ENCODE assay signal across 7 mouse cellular contexts in genomic region chr12:85472656-85473410, GRCm38 (mm10). TPM values are rescaled to one million over a fixed set of nuclear protein-coding genes. Genes with fewer than 3 reads are reported as not detected.
DNase-seq lines count a peak whose midpoint lies in the region; ATAC-seq and TF ChIP-seq lines count a peak whose summit lies in the region.

No protein-coding gene starts in this region.

- DNase-seq in lung, adult 2 months, result no peak
- no peak for DNase-seq in lung, postnatal 36 days
- DNase-seq in hindbrain, embryonic 14.5 days (ENCODE audit: low spot score), result peak; percentile 33
- no peak for DNase-seq in adrenal gland, adult 18-20 months (ENCODE audit: low spot score in 2 of 2)

- peak overlapping the region; percentile 63 for H3K4me3 ChIP-seq in lung, adult 2 months (replicated peaks; ENCODE audit: extremely low read depth, low read depth, low read length)
- peak overlapping the region; percentile 93 for H3K4me3 ChIP-seq in cortical plate, adult 2 months (ENCODE audit: insufficient read depth, low read length)
- peak overlapping the region; percentile 46 for H3K4me3 ChIP-seq in hindbrain, embryonic 14.5 days (replicated peaks; ENCODE audit: low read length)
- peak overlapping the region; percentile 64 for H3K4me3 ChIP-seq in midbrain, embryonic 15.5 days

- WGBS in lung, adult 2 months, result under 1% methylated on average over 23 of the region's 23 CpGs
- WGBS in hindbrain, embryonic 14.5 days, result 1% methylated on average over 20 of the region's 23 CpGs
- 1% methylated on average over 21 of the region's 23 CpGs for WGBS in midbrain, embryonic 15.5 days

- TF ChIP-seq CTCF in lung, adult 2 months (IDR thresholded peaks at IDR 0.05; ENCODE audit: insufficient read depth, low read length), result no peak
- TF ChIP-seq CTCF in cortical plate, adult 2 months (IDR thresholded peaks at IDR 0.05; ENCODE audit: extremely low read depth, insufficient read depth, low read length), result no peak

- no peak for ATAC-seq in hindbrain, embryonic 14.5 days (ENCODE audit: low FRiP score)
- ATAC-seq in midbrain, embryonic 15.5 days (replicated peaks), result peak; percentile 8; the same call in 1 of the 2 replicates
- no peak for ATAC-seq in frontal cortex, adult (ENCODE audit: low TSS enrichment)

- peak overlapping the region; percentile 66; the same call in 1 of the 2 replicates for H3K9ac ChIP-seq in hindbrain, embryonic 14.5 days
- H3K9ac ChIP-seq in midbrain, embryonic 15.5 days, result peak overlapping the region; percentile 56

- H3K27ac ChIP-seq in cortical plate, adult 2 months (ENCODE audit: insufficient read depth, low read length), result peak overlapping the region; percentile 33; the same call in 1 of the 2 replicates
- H3K27ac ChIP-seq in hindbrain, embryonic 14.5 days, result no peak overlapping the region
- peak overlapping the region; percentile 51 for H3K27ac ChIP-seq in midbrain, embryonic 15.5 days

- H3K4me2 ChIP-seq in hindbrain, embryonic 14.5 days (replicated peaks), result peak overlapping the region; percentile 100
- H3K4me2 ChIP-seq in midbrain, embryonic 15.5 days, result peak overlapping the region; percentile 100

- no peaks in the 10 kb centered on the region for H3K36me3 ChIP-seq in hindbrain, embryonic 14.5 days (replicated peaks; ENCODE audit: control insufficient read depth, insufficient read depth)
- no peaks in the 10 kb centered on the region for H3K36me3 ChIP-seq in midbrain, embryonic 15.5 days (replicated peaks)

- TF ChIP-seq POLR2A in lung, adult 2 months (IDR thresholded peaks at IDR 0.05; ENCODE audit: borderline replicate concordance, extremely low read depth, low read depth, low read length), result no peak
- no peak for TF ChIP-seq POLR2A in cortical plate, adult 2 months (IDR thresholded peaks at IDR 0.05; ENCODE audit: extremely low read depth, insufficient read depth, low read length)

- peaks cover 3% of the 10 kb centered on the region; the same call in 1 of the 2 replicates for H3K4me1 ChIP-seq in lung, adult 2 months (ENCODE audit: control insufficient read depth, insufficient read depth, low read length)
- H3K4me1 ChIP-seq in cortical plate, adult 2 months (ENCODE audit: control insufficient read depth, insufficient read depth, low read length), result peaks cover 7% of the 10 kb centered on the region; the same call in 1 of the 2 replicates
- H3K4me1 ChIP-seq in hindbrain, embryonic 14.5 days (replicated peaks; ENCODE audit: control insufficient read depth, insufficient read depth, low read length), result peaks cover 27% of the 10 kb centered on the region
- H3K4me1 ChIP-seq in midbrain, embryonic 15.5 days, result peaks cover 40% of the 10 kb centered on the region

- H3K27me3 ChIP-seq in hindbrain, embryonic 14.5 days (ENCODE audit: control insufficient read depth, insufficient read depth, low read length), result peaks cover 26% of the 10 kb centered on the region
- peaks cover 27% of the 10 kb centered on the region for H3K27me3 ChIP-seq in midbrain, embryonic 15.5 days (replicated peaks)

- H3K9me3 ChIP-seq in hindbrain, embryonic 14.5 days (ENCODE audit: control insufficient read depth, low read length), result no peaks in the 10 kb centered on the region
- no peaks in the 10 kb centered on the region for H3K9me3 ChIP-seq in midbrain, embryonic 15.5 days

RNA-seq across cellular contexts. Expression of gene Fos, which starts 0.9 kb away (rescaled TPM):
- 37.8 and 55.0 TPM in 2 replicates for polyA plus RNA-seq in lung, adult 2 months (2012; rRNA removed)
- polyA plus RNA-seq in cortical plate, adult 2 months (2012; rRNA removed), result 24.3 and 41.8 TPM in 2 replicates
- polyA plus RNA-seq in hindbrain, embryonic 14.5 days (2014; fragmentation: Nextera tagmentation; extraction: Ambion mirVana), result 2.7 and 3.4 TPM in 2 replicates
- 1.4 and 1.6 TPM in 2 replicates for polyA plus RNA-seq in midbrain, embryonic 15.5 days (2015; fragmentation: Nextera tagmentation; extraction: Ambion mirVana)
- total RNA-seq in adrenal gland, adult 18-20 months (2021), result 1 to 10 TPM; 2.9 to 4.3 TPM
